Mouse (Mus musculus) kidney, postnatal 4 days (tissue): ENCODE data around the gene Neto2.
A peak's percentile ranks its signal among the peaks of the same experiment; 100 is the strongest.
"Not testable (repeated sequence)": the region's sequence is repeated elsewhere in the genome, so short reads cannot be mapped to it uniquely, and the experiment has no call there.

Experiments
- DNase-seq, 2 experiments: peaks; one replicate each; pipeline ENCODE4 v3.0.0; 2021; ENCODE audit warnings: mixed read lengths in 2 of 2

The Neto2 gene

DNA sequence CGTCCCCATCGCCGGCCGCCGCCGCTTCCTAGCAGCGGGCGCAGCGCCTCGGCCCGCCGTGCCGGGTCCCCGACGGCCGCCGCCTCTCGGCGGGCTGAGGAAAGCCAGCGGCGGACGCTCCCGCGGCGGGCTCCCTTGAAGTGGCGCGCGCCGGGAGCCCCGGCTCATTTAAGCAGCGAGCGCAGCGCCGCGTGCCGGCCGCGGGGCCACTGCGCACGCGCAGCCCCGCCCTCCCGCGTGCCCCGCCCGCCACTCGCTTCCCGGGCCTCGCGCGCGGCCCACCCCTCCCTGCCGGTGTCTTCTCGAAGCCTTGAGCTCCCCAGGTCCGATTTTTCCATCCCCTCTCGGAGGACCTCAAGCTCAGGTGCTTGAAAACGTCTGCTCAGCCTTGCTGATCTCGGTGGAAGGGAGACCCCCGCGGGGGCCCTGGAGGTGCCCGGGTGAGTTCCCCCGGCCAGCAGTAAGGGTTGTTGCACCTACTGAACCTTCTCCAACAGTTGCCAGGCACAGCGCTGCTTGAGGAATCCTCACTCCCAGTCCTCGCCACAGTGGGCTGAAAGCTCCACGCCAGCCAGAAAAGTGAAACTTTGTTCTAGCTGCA is at the start of gene Neto2:
Gene Neto2, minus strand, starts transcription at position 174 of the 601 bp plus-strand sequence.
- DNase-seq: peak; percentile 80 to 89

DNA sequence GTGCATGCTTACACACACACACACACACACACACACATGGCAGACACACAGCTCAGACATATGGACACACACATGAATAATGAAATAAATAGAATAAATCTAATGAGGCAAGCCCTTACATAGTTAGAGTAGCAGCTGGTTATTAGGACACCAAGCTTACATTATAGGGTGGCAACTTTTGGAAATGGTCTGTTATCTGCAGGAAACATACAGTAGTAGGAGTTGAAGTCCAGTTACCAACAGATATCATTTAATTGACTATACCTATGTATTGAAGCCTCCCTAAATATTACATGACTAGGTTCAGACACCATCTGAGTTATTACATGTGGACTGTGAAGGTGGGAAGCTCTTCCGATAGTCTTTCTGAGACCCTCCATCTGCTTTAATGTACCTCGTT is 44.3 kb upstream of the Neto2 start:
- DNase-seq: no peak

DNA sequence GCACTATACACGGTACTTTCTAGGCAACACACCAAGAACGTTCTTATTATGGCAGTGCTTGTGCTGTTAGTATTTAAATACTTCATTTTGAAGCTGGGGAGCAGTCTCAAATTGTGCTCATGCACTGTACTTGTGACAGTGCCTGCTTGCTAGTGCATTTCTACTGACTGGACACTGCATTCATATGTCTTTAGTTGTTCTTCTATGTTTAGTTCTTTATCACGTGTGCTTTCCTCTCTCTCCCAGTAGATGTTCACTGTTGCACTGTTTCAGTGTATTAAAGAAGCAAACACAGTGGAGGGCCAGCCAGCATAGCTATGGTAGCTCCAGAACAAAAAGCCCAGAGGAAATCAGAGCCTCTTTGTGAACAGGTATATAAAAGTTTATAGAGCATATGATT is 29.8 kb upstream of the Neto2 start:
- DNase-seq: no peak

- DNase-seq: no peak
These were observed 16.5 kb upstream of the Neto2 start for GRCm38 (mm10) chr8:85717271-85717670.

- no peak for DNase-seq
These were observed 16.0 kb upstream of the Neto2 start for GRCm38 (mm10) chr8:85716696-85717095.

- no peak for DNase-seq
These were observed 6.3 kb upstream of the Neto2 start for GRCm38 (mm10) chr8:85706988-85707387.

GRCm38 (mm10) chr8:85700101-85700750 is 498 bp downstream of the Neto2 start:
- DNase-seq: peak; percentile 82 to 86

DNA sequence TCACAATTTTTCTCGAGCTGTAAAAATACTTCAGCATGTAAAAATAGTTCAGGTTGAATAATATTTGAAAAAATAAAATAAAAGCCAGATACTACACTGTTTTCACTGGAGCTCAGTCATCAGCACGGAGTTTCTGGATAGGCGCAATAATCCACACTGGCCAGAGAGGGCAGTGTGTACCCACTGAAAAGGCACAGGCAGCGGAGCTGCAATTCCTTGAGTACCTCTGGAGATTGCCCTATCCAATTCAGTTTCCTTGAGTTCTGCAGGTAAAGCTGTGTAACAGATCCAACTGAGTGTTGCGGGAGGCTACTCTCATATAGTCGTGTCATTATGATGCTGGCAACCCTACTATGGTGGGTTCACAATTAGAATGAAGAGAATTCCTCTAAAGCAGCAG is 1.7 kb downstream of the Neto2 start:
- DNase-seq: peak; percentile 70 to 71

- peak; percentile 1 to 15 for DNase-seq
These were observed 35.6 kb downstream of the Neto2 start for GRCm38 (mm10) chr8:85665146-85665545.

DNA sequence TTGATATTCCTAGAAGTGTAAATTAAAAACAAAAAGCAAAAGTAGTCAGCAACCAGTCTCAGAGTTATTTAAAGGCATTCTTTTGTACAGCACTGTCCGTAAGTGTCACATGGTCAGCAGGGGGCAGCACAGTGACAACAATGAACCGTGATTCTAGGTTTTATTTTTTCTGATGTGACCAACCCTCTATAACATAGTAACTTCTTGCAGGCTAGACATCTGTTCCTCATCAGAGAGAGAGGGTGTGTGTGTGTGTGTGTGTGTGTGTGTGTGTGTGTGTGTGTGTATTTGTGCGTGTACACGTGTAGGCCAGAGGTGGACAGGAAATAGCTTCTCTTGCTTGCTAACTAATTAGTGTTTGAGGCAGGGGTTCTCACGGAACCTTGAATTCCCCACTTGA is 38.7 kb downstream of the Neto2 start:
- peak; percentile 81 to 84 for DNase-seq

DNA sequence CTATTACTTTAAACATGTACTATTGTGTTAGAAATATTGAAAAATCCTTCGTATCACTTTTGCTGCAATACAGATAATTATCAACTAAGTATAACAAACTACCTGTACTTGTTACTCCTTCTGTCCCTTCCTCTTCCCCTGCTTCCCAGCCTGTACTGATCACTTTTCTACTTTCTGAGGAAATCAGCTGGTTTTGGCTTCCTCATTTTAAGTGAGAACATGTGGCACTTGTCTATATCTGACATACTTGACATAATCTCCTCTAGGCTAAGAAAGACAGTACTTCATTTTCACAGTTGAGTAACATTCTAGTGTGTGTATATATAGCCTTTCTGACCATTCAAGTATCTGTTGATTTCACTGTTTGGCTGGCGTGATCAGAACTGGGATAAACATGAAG is 49.5 kb downstream of the Neto2 start:
- DNase-seq: no peak

- no peak for DNase-seq
These were observed 52.2 kb downstream of the Neto2 start for GRCm38 (mm10) chr8:85648553-85648952.

DNA sequence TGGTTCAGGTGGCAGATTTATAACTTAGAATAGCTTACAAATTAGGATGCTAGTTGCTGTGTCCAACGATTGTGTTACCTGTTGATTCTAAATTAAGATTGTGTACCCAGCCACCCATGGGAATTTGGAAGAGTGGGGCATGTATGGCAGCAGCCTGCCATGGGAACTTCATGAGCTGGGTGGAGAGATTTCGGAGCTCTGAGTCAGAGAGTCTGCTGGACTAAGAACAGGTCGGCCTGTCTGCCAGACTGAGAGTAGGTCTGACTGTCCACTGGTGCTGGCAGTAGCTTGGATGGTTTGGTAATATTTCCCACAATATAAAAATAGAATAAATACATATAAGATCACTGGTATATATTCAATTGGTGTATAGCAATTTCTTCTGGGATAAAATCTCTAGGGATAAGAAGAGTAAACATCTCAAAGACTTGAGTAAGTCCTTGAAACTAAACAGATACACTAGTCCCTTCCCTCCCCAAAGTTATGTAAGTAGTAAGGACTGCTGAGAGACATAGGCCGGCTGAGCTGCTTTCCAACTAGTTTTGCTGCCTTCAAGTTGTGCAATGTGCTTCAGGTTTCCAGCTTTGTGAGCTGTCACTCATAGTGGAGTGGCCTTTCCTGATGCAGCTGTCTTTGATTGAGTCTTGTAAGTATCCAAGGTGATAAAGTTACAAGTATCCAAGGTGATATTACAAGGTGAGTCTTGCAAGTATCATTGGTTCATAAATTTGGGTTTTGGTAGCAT is 55.6 kb downstream of the Neto2 start:
- no peak for DNase-seq

- DNase-seq: no peak
These were observed 76.3 kb downstream of the Neto2 start for GRCm38 (mm10) chr8:85624450-85624849.

GRCm38 (mm10) chr8:85623246-85623645 is 77.5 kb downstream of the Neto2 start:
- no peak for DNase-seq

DNA sequence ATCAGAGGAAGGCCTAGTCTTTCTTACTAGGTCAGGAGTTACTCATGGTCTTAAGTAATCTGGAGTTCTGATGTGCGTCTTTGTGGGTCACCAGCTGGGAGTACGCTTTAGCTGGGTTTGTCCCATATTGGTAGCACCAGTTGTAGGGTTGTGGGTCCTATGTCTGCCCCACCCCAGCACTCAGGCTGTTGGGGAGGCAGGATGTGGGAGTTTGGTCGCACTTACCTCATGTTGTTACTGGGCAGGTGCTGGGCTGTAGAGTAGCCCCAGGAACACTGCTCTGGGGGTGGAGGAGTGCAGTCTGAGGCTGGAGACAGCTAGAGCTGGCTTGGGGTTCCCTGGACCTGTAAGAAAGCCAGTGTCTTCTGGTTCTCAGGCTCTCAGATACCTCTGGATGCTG is 81.9 kb downstream of the Neto2 start:
- no peak for DNase-seq

GRCm38 (mm10) chr8:85617125-85617524 is 83.6 kb downstream of the Neto2 start:
- not testable (repeated sequence) for DNase-seq

DNA sequence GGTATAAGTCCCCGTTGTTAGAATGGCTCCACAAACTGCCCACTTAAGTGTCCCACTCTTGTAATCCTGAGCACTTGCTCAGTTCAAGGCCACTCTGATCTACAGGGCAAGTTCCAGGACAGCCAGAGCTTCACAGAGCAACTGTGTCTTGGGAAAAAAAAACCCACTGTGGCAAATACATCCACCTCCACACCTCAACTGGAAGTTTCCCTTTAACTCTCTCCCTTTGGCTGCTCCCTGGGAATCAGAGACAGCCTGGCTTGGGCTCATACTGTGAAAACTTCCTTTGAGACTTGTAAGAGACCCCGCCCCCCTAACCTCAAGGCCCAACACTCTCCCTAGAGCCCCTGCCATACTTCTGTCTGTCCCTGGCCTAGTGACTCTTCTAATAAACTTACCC is 91.9 kb downstream of the Neto2 start:
- no peak for DNase-seq

DNA sequence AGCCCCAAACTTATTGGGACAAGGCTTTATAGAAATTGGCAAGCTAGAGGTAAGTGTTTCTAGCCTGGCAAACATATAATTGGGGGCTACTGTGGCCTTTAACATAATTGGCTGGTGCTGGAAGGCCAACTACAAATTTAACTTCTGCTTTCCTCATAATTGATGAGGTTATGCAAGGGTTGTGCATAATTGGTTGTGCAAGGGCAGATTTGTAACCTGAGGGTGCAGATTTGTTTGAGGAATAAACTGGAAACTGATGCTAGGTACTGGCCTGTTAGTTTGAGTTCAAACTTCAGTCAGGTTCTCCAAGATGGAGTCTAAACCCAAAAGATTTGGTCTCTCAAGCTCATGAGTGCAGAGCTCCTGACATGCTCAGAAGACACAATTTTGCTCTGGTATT is 92.9 kb downstream of the Neto2 start:
- DNase-seq: no peak

GRCm38 (mm10) chr8:85606974-85607373 is 93.8 kb downstream of the Neto2 start:
- no peak for DNase-seq

GRCm38 (mm10) chr8:85606561-85606960 is 94.2 kb downstream of the Neto2 start:
- no peak for DNase-seq

- no peak for DNase-seq
These were observed 96.5 kb downstream of the Neto2 start for GRCm38 (mm10) chr8:85604201-85604600.

DNA sequence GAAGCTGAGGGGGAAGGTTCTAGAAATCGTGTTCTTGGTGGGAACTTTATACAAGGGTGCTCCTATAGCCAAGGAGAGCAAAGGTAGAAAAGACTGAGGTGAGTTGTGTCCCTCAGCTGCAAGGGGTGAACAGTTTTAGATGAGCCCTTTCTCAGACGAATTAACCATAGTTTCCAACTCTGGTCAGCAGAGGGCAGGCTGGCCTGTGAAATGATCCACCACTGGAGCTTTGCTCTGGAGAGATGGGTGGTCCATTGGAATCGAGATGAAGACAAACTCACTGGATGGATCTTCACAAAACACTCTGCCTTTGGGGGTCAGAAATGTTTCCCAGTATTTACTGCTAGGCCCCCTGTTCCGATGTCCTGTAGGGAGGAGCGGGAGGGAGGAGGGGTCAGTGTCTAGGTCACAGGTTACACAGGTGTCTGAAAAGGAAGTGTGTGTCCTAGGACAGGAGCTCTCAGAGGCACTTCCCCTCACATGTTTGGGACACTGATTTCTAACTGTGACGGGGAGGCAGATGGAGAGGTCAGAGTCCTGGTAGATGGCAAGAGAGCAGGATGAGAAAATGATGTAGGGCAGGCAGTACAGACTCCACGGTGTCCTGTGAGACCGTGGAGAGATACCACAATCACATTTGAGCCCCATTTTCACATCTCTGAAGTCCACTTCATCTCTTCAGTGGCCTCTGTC is 97.4 kb downstream of the Neto2 start:
- DNase-seq: peak; percentile 76 to 79

- no peak for DNase-seq
These were observed 98.0 kb downstream of the Neto2 start for GRCm38 (mm10) chr8:85602737-85603136.
